In the genomic region with DNA sequence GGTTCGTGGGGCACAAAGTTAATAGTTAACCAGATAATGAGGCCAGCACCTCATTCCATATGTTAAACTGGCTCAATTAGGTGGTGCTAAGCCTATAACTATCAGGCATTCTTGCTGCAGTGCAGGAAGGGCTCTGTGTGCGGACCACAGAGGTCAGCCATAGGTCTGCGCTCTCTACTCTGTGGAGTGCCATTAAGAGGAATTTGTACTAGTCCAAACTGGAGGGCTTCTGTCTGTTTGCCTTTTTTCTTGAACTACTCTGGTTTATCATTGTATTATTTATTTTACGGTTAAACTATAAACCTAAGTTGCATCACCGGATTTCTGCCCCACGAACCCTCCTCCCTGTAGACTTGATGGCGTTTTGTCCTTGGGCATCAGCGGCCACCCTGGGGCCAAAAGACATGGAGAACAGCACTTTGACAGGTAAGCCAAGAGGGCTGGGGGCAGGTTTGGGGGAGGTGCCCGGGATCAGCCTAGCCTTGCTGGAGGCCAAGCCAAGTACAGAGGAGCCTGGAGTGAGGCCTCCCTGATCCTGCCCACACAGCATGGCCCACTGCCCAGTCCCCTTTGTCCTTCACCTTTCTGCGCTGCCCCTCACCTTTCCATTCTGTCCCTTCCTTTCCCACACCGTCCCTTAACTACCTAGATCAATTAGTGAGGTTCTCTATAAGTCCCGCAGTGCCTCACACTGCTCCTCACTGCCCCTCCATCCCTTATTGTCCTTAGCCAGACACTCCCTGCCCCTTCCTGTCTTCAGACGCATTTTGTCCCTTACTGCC, we compare ENCODE assay signal across 7 mouse cellular contexts. TPM values are rescaled to one million over a fixed set of nuclear protein-coding genes. Genes with fewer than 3 reads are reported as not detected.
DNase-seq lines count a peak whose midpoint lies in the region; ATAC-seq and TF ChIP-seq lines count a peak whose summit lies in the region.

TSS of gene Errfi1 (plus strand) at position 240 of the 782 bp plus-strand sequence.

- POLR2A ChIA-PET in Patski (lab: Charles Lee): interaction anchor here (0.6 to 7.5 kb wide), 5 partner anchors 15 to 368 kb away, joined by 3 to 105 read pairs (median 6); no protein-coding TSS in a partner anchor

- H3K4me3 ChIP-seq in forebrain, postnatal 0 days (ENCODE audit: low read depth, low read length): peak within 1 kb of the TSS; percentile 72
- H3K4me3 ChIP-seq in hindbrain, embryonic 14.5 days (replicated peaks; ENCODE audit: low read length): peak within 1 kb of the TSS; percentile 90
- peak within 1 kb of the TSS; percentile 85 for H3K4me3 ChIP-seq in midbrain, embryonic 10.5 days

- no peaks in the 10 kb centered on the region for H3K27me3 ChIP-seq in Patski
- no peaks in the 10 kb centered on the region for H3K27me3 ChIP-seq in forebrain, postnatal 0 days (ENCODE audit: insufficient read depth, low read length)
- H3K27me3 ChIP-seq in hindbrain, embryonic 14.5 days (ENCODE audit: control insufficient read depth, insufficient read depth, low read length): no peaks in the 10 kb centered on the region
- H3K27me3 ChIP-seq in midbrain, embryonic 10.5 days (ENCODE audit: low read depth, poor library complexity, severe bottlenecking): peaks cover 19% of the 10 kb centered on the region

- H3K27ac ChIP-seq in forebrain, postnatal 0 days (ENCODE audit: low read depth, low read length): no peak within 1 kb of the TSS
- peak within 1 kb of the TSS; percentile 98 for H3K27ac ChIP-seq in hindbrain, embryonic 14.5 days
- peak within 1 kb of the TSS; percentile 98 for H3K27ac ChIP-seq in midbrain, embryonic 10.5 days (replicated peaks)

- no peak for DNase-seq in Patski (ENCODE audit: low read depth, low spot score)
- DNase-seq in adrenal gland, postnatal 4 days (ENCODE audit: low spot score in 2 of 2): no peak
- DNase-seq in forebrain, postnatal 0 days: no peak
- no peak for DNase-seq in hindbrain, embryonic 14.5 days (ENCODE audit: low spot score)
- DNase-seq in left cerebral cortex, postnatal 14 days (ENCODE audit: low spot score in 2 of 2): no peak
- DNase-seq in midbrain, embryonic 10.5 days (ENCODE audit: low spot score): no peak
- no peak for DNase-seq in c-Kit-positive CD71-positive TER-119-positive erythroid progenitor cells, embryonic 14.5 days (ENCODE audit: low spot score)

- 59% methylated on average over 13 of the region's 13 CpGs for WGBS in forebrain, postnatal 0 days
- 52% methylated on average over 13 of the region's 13 CpGs for WGBS in hindbrain, embryonic 14.5 days
- 45% methylated on average over 13 of the region's 13 CpGs for WGBS in midbrain, embryonic 10.5 days

- peak within 1 kb of the TSS; percentile 64 for H3K4me2 ChIP-seq in forebrain, postnatal 0 days (ENCODE audit: low read depth)
- peak within 1 kb of the TSS; percentile 68 for H3K4me2 ChIP-seq in hindbrain, embryonic 14.5 days (replicated peaks)

- CTCF ChIA-PET in Patski (lab: Charles Lee): interaction anchor here (0.7 to 4.2 kb wide), 2 partner anchors 12 to 48 kb away, joined by 3 to 24 read pairs; no protein-coding TSS in a partner anchor

- H3K9ac ChIP-seq in forebrain, postnatal 0 days: peak within 1 kb of the TSS; percentile 41; the same call in 1 of the 2 replicates
- H3K9ac ChIP-seq in hindbrain, embryonic 14.5 days: peak within 1 kb of the TSS; percentile 95

- intact Hi-C loops in left cerebral cortex, postnatal 14 days (cut with DNase I): loop anchor here (2.0 to 5.0 kb wide), 2 partner anchors 147 to 197 kb away; no protein-coding TSS in a partner anchor

- in situ Hi-C loops in Patski (cut with MboI; ENCODE audit: low pct_unique_long_range_greater_than_20kb): no loop called here

- ATAC-seq in Patski: peak; percentile 44
- ATAC-seq in forebrain, postnatal 0 days: no peak
- 0 out of 2 replicates have a peak, but pooled peaks have one; percentile 5 for ATAC-seq in hindbrain, embryonic 14.5 days (ENCODE audit: low FRiP score)

- no peaks in the 10 kb centered on the region for H3K9me3 ChIP-seq in forebrain, postnatal 0 days (ENCODE audit: low read length)
- H3K9me3 ChIP-seq in hindbrain, embryonic 14.5 days (ENCODE audit: control insufficient read depth, low read length): no peaks in the 10 kb centered on the region
- no peaks in the 10 kb centered on the region for H3K9me3 ChIP-seq in midbrain, embryonic 10.5 days (replicated peaks)

- no peaks in the 10 kb centered on the region for H3K36me3 ChIP-seq in forebrain, postnatal 0 days (ENCODE audit: insufficient read depth)
- H3K36me3 ChIP-seq in hindbrain, embryonic 14.5 days (replicated peaks; ENCODE audit: control insufficient read depth, insufficient read depth): no peaks in the 10 kb centered on the region
- H3K36me3 ChIP-seq in midbrain, embryonic 10.5 days: no peaks in the 10 kb centered on the region

- no peak for TF ChIP-seq CTCF in Patski (IDR thresholded peaks at IDR 0.05)
- no peak for TF ChIP-seq CTCF in forebrain, postnatal 0 days (IDR thresholded peaks at IDR 0.05; ENCODE audit: low read depth)

- peaks cover 7% of the 10 kb centered on the region; the same call in 1 of the 2 replicates for H3K4me1 ChIP-seq in forebrain, postnatal 0 days (ENCODE audit: insufficient read depth)
- peaks cover 13% of the 10 kb centered on the region for H3K4me1 ChIP-seq in hindbrain, embryonic 14.5 days (replicated peaks; ENCODE audit: control insufficient read depth, insufficient read depth, low read length)
- H3K4me1 ChIP-seq in midbrain, embryonic 10.5 days: peaks cover 28% of the 10 kb centered on the region

RNA-seq across cellular contexts. Expression of gene Errfi1, which starts in this region (rescaled TPM):
- 164 TPM for polyA plus RNA-seq in Patski (2021)
- total RNA-seq in adrenal gland, postnatal 4 days (2021): 10 to 100 TPM; 26.9 to 39.3 TPM
- 22.3 and 34.9 TPM in 2 replicates for total RNA-seq in forebrain, postnatal 0 days (2014; rRNA removed)
- polyA plus RNA-seq in forebrain, postnatal 0 days (2015; fragmentation: Nextera tagmentation; extraction: Ambion mirVana): 16.5 and 17.2 TPM in 2 replicates
- 36.3 and 39.6 TPM in 2 replicates for polyA plus RNA-seq in hindbrain, embryonic 14.5 days (2014; fragmentation: Nextera tagmentation; extraction: Ambion mirVana)
- total RNA-seq in left cerebral cortex, postnatal 14 days (2021): 10 to 100 TPM; 24.2 to 33.2 TPM
- 23.4 and 25.2 TPM in 2 replicates for polyA plus RNA-seq in midbrain, embryonic 10.5 days (2016; fragmentation: Nextera tagmentation; extraction: Ambion mirVana)
